Mouse (Mus musculus) layer of hippocampus, postnatal 25 days (tissue): Measurements from ENCODE around the gene Cers2. TPM values are rescaled to one million over a fixed set of nuclear protein-coding genes. Genes with fewer than 3 reads are reported as not detected.
"Not testable (repeated sequence)": the region's sequence is repeated elsewhere in the genome, so short reads cannot be mapped to it uniquely, and the experiment has no call there.

Experiments used
- DNase-seq, 2 experiments: peaks; one replicate each; pipeline ENCODE4 v3.0.0; 2022; ENCODE audit warnings: mixed read lengths in 2 of 2, low spot score in 1 of 2; ENCODE audit errors: extremely low spot score in 1 of 2
- total RNA-seq, 2 experiments: library from RNA; stranded (reverse); gene quantifications; 2 replicates each; pipeline ENCODE4 v1.2.3; 2021

The Cers2 gene
- total RNA-seq, 2 experiments from 2014 or later, result 71.2 to 73.9 TPM

DNA sequence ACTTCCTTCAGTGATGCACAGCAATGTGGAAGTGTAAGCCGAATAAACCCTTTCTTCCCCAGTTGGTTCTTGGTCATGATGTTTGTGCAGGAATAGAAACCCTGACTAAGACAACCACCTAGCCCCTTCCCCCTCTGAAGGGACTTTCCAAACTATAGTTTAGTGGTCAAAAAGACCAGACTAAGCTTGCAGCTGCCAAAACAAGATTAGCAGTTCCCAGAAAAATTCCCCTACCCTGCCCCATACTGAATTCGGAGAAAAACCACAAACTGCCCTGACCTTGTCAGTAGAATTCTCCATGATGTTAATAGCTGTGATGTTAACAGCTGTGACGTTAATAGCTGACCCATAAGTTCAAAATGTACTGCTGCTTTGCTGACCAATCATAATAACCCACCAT is 45.7 kb downstream of the Cers2 start:
- DNase-seq, result not testable (repeated sequence)

DNA sequence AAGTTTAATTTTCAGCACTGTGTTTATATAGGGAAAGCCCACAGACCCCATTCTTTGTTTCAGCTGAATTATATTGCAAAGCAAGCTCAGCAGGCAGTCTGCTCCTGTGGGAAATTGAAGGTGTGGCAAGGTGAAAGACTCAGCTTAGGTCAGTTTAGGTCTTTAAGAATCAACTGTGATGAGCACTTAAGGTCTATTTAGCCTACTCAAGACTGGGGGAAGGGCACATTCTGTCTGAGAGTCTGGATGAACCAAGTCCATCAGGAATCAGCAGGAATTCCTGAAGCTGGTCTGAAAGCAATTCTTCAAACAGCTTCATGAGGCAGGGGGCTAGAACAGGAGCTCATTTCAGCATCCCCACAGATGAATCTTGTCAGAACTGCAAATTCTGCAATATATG is 55.5 kb downstream of the Cers2 start:
- no peak for DNase-seq

Other genes with a start within 250 kb of the Cers2 start
- 10 to 100 TPM; 57.6 to 58.0 TPM for gene Pip5k1a, start 207.9 kb upstream of the Cers2 start, total RNA-seq
- gene Vps72, start 203.8 kb upstream of the Cers2 start, total RNA-seq, result 10 to 100 TPM; 46.2 to 50.3 TPM
- under 1 TPM; 0.76 to 0.94 TPM for gene Tmod4, start 190.3 kb upstream of the Cers2 start, total RNA-seq
- 10 to 100 TPM; 43.1 to 48.2 TPM for gene Scnm1, start 180.8 kb upstream of the Cers2 start, total RNA-seq
- gene Lysmd1, start 180.7 kb upstream of the Cers2 start, total RNA-seq, result 10 to 100 TPM; 16.5 to 18.4 TPM
- 1 to 10 TPM; 2.1 to 3.1 TPM for gene Tnfaip8l2, start 172.4 kb upstream of the Cers2 start, total RNA-seq
- 10 to 100 TPM; 35.1 to 41.9 TPM for gene Sema6c, start 154.3 kb upstream of the Cers2 start, total RNA-seq
- gene Gabpb2, start 96.9 kb upstream of the Cers2 start, total RNA-seq, result 10 to 100 TPM; 10.9 to 15.1 TPM
- gene Cdc42se1, start 86.1 kb upstream of the Cers2 start, total RNA-seq, result 10 to 100 TPM; 73.5 to 83.9 TPM
- gene Mllt11, start 82.6 kb upstream of the Cers2 start, total RNA-seq, result 100 to 1,000 TPM; 350 to 366 TPM
- under 1 TPM in 1 of 2 experiments, not detected in 1; 0.12 TPM for gene Gm128, start 73.2 kb upstream of the Cers2 start, total RNA-seq
- gene Bnipl, start 63.6 kb upstream of the Cers2 start, total RNA-seq, result under 1 TPM; 0.22 to 0.52 TPM
- 10 to 100 TPM; 21.5 to 24.2 TPM for gene Mindy1, start 33.4 kb upstream of the Cers2 start, total RNA-seq
- 10 to 100 TPM; 20.6 to 22.6 TPM for gene Prune1, start 32.7 kb upstream of the Cers2 start, total RNA-seq
- 1 to 10 TPM in 1 of 2 experiments, under 1 TPM in 1; 0.47 to 1.2 TPM for gene Anxa9, start 7.6 kb upstream of the Cers2 start, total RNA-seq
- gene Setdb1, start 42.4 kb downstream of the Cers2 start, total RNA-seq, result 10 to 100 TPM; 34.3 to 39.4 TPM
- not detected for gene 4930558C23Rik, start 88.0 kb downstream of the Cers2 start, total RNA-seq
- 10 to 100 TPM; 28.5 to 40.4 TPM for gene Arnt, start 119.6 kb downstream of the Cers2 start, total RNA-seq
- 1 to 10 TPM; 3.5 to 4.2 TPM for gene Ctsk, start 184.5 kb downstream of the Cers2 start, total RNA-seq
- 10 to 100 TPM; 56.8 to 65.8 TPM for gene Ctss, start 212.0 kb downstream of the Cers2 start, total RNA-seq
- gene Hormad1, start 244.9 kb downstream of the Cers2 start, total RNA-seq, result not detected